8 mouse cellular contexts compared by ENCODE assay signal in genomic region chr9:116212915-116213619, GRCm38 (mm10). TPM values are rescaled to one million over a fixed set of nuclear protein-coding genes. Genes with fewer than 3 reads are reported as not detected.
DNase-seq lines count a peak whose midpoint lies in the region; ATAC-seq and TF ChIP-seq lines count a peak whose summit lies in the region.
"Had no signal": no experiment of that assay in that cellular context is flagged by ENCODE, and none has a peak within 500 bp of the region (broad histone marks: within the 10 kb centered on the region; RNA-seq: fewer than 3 reads in every experiment).

No protein-coding gene starts in this region.

- H3K4me3 ChIP-seq in midbrain, embryonic 12.5 days: no peak overlapping the region
- H3K4me3 ChIP-seq in midbrain, postnatal 0 days (ENCODE audit: low read depth, low read length): no peak overlapping the region
- no peak overlapping the region for H3K4me3 ChIP-seq in stomach, embryonic 16.5 days (replicated peaks; ENCODE audit: low read length)
- no peak overlapping the region for H3K4me3 ChIP-seq in left cerebral cortex, adult 2 months
- H3K4me3 ChIP-seq: erythroblast, embryonic 14.5 days had no signal

- H3K9me3 ChIP-seq in midbrain, embryonic 12.5 days: no peaks in the 10 kb centered on the region
- no peaks in the 10 kb centered on the region for H3K9me3 ChIP-seq in midbrain, postnatal 0 days (ENCODE audit: low read length)
- no peaks in the 10 kb centered on the region for H3K9me3 ChIP-seq in stomach, embryonic 16.5 days (replicated peaks; ENCODE audit: control insufficient read depth, low read length)

- intact Hi-C loops in left cerebral cortex, adult 2 months (cut with DNase I): no loop called here

- H3K27ac ChIP-seq in midbrain, embryonic 12.5 days (replicated peaks): no peak overlapping the region
- H3K27ac ChIP-seq in midbrain, postnatal 0 days (ENCODE audit: low read depth, low read length): no peak overlapping the region
- peak overlapping the region; percentile 34; the same call in 1 of the 2 replicates for H3K27ac ChIP-seq in stomach, embryonic 16.5 days (ENCODE audit: low read length)
- H3K27ac ChIP-seq in left cerebral cortex, adult 2 months: no peak overlapping the region

- no peak overlapping the region for H3K4me2 ChIP-seq in midbrain, embryonic 12.5 days (replicated peaks)
- no peak overlapping the region for H3K4me2 ChIP-seq in midbrain, postnatal 0 days (ENCODE audit: low read depth, low read length, poor library complexity, severe bottlenecking)
- no peak overlapping the region for H3K4me2 ChIP-seq in stomach, embryonic 16.5 days (ENCODE audit: low read depth, low read length)

- WGBS in midbrain, embryonic 12.5 days: 49% methylated on average over 8 of the region's 8 CpGs
- WGBS in midbrain, postnatal 0 days: 58% methylated on average over 8 of the region's 8 CpGs
- WGBS in stomach, embryonic 16.5 days: 65% methylated on average over 8 of the region's 8 CpGs

- peaks cover 8% of the 10 kb centered on the region for H3K4me1 ChIP-seq in midbrain, embryonic 12.5 days
- H3K4me1 ChIP-seq in midbrain, postnatal 0 days (ENCODE audit: insufficient read depth, low read length): peaks cover 3% of the 10 kb centered on the region; the same call in 1 of the 2 replicates
- H3K4me1 ChIP-seq in stomach, embryonic 16.5 days (ENCODE audit: control insufficient read depth, insufficient read depth, low read length): peaks cover 8% of the 10 kb centered on the region

- TF ChIP-seq CTCF in midbrain, postnatal 0 days (IDR thresholded peaks at IDR 0.05): no peak
- TF ChIP-seq CTCF in left cerebral cortex, adult 2 months (IDR thresholded peaks at IDR 0.05): no peak

- no peaks in the 10 kb centered on the region for H3K27me3 ChIP-seq in midbrain, embryonic 12.5 days
- H3K27me3 ChIP-seq in midbrain, postnatal 0 days (ENCODE audit: insufficient read depth, low read length): no peaks in the 10 kb centered on the region
- no peaks in the 10 kb centered on the region for H3K27me3 ChIP-seq in stomach, embryonic 16.5 days (ENCODE audit: control insufficient read depth, insufficient read depth, low read length)

- no peak for ATAC-seq in midbrain, embryonic 12.5 days (ENCODE audit: low FRiP score, low read depth)
- ATAC-seq in midbrain, postnatal 0 days (ENCODE audit: low FRiP score): no peak
- ATAC-seq in stomach, embryonic 16.5 days (ENCODE audit: insufficient read depth, low FRiP score): peak; percentile 42; the same call in 1 of the 2 replicates

- no peak for DNase-seq in midbrain, postnatal 0 days (ENCODE audit: low spot score)
- DNase-seq in heart, adult 8-10 months (ENCODE audit: low spot score): peak; percentile 41
- DNase-seq in kidney, postnatal 10 days: peak; percentile 54
- DNase-seq in left cerebral cortex, adult 2 months (ENCODE audit: extremely low spot score in 1 of 2, low spot score in 2 of 2): no peak
- no peak for DNase-seq in layer of hippocampus, adult 9-10 months (ENCODE audit: low spot score)

- H3K36me3 ChIP-seq in midbrain, embryonic 12.5 days: no peaks in the 10 kb centered on the region
- no peaks in the 10 kb centered on the region for H3K36me3 ChIP-seq in midbrain, postnatal 0 days (ENCODE audit: insufficient read depth, low read length)
- H3K36me3 ChIP-seq in stomach, embryonic 16.5 days (ENCODE audit: control insufficient read depth, insufficient read depth, low read length): no peaks in the 10 kb centered on the region

- 0 out of 2 replicates have a peak overlapping the region, but pooled peaks have one; percentile 20 for H3K9ac ChIP-seq in midbrain, embryonic 12.5 days (replicated peaks)
- no peak overlapping the region for H3K9ac ChIP-seq in midbrain, postnatal 0 days (replicated peaks; ENCODE audit: low read length, poor library complexity, severe bottlenecking)
- H3K9ac ChIP-seq in stomach, embryonic 16.5 days (ENCODE audit: low read length): no peak overlapping the region

RNA-seq across cellular contexts. Expression of gene Tgfbr2, which starts 37.9 kb away (rescaled TPM):
- 12.0 and 14.1 TPM in 2 replicates for polyA plus RNA-seq in midbrain, embryonic 12.5 days (2016; fragmentation: Nextera tagmentation; extraction: Ambion mirVana)
- total RNA-seq in midbrain, postnatal 0 days (2014; rRNA removed): 20.3 and 21.8 TPM in 2 replicates
- 6.7 and 7.2 TPM in 2 replicates for polyA plus RNA-seq in midbrain, postnatal 0 days (2015; fragmentation: Nextera tagmentation; extraction: Ambion mirVana)
- 10 to 100 TPM; 33.5 to 39.3 (median 35.0) TPM for total RNA-seq in heart, adult 8-10 months (2022)
- 33.8 and 35.1 TPM in 2 replicates for polyA plus RNA-seq in stomach, embryonic 16.5 days (2015; fragmentation: Nextera tagmentation; extraction: Ambion mirVana)
- total RNA-seq in left cerebral cortex, adult 2 months (2021): 10 to 100 TPM; 10.3 to 12.6 TPM

Comparison
In these comparisons a context has a peak if more than half of its experiments do, and no peak if none do; other contexts are left out.
1. DNase-seq: peak in heart, adult 8-10 months (single experiment) and kidney, postnatal 10 days (single experiment); none in midbrain, postnatal 0 days (single experiment), left cerebral cortex, adult 2 months (0 of 2) and layer of hippocampus, adult 9-10 months (single experiment).